Mouse (Mus musculus): ENCODE results near the gene Gfra1. TPM values are rescaled to one million over a fixed set of nuclear protein-coding genes. Genes with fewer than 3 reads are reported as not detected.

Gene Gfra1
- polyA plus RNA-seq, 1 experiment from 2014 or later: 10.7 TPM

DNA sequence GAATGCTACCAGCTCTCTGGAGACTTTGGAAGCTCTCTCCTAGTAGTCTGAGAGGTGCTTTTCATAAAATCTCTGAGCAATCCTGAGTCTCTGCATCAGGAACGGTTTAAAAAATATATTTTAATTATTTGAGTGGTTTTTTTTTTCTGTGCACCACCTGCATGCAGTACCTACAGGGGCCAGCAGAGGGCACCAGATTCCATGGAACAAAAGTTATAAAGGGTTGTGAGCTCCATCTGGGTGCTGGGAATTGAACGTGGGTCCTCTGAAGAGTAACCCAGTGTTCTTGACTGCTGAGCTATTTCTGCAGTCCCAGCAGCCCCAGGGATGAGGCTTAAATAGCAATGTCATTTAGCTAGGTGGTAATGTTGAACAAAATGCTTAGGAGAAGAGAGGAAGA is 141.9 kb downstream of the Gfra1 start:
- no peak overlapping the region for H3K9ac ChIP-seq (ENCODE audit: low read depth, low read length)
- no peaks in the 10 kb centered on the region for H3K27me3 ChIP-seq (replicated peaks; ENCODE audit: control insufficient read depth, insufficient read depth, low read length)
- no peaks in the 10 kb centered on the region for H3K4me1 ChIP-seq (replicated peaks; ENCODE audit: control insufficient read depth, insufficient read depth, low read length)
- ATAC-seq (replicated peaks; ENCODE audit: low FRiP score): no peak
- no peak for DNase-seq (ENCODE audit: low spot score)
- peaks cover 12% of the 10 kb centered on the region for H3K9me3 ChIP-seq (ENCODE audit: control insufficient read depth, low read length)
- no peak overlapping the region for H3K27ac ChIP-seq (ENCODE audit: low read depth, low read length)
- 73% methylated on average over 2 of the region's 2 CpGs for WGBS
- no peak overlapping the region for H3K4me3 ChIP-seq (ENCODE audit: low read depth, low read length)
- no peaks in the 10 kb centered on the region; the same call in 1 of the 2 replicates for H3K36me3 ChIP-seq (ENCODE audit: control insufficient read depth, insufficient read depth, low read length)
- H3K4me2 ChIP-seq: no peak overlapping the region

- DNase-seq (ENCODE audit: low spot score) (no peak), ATAC-seq (replicated peaks; ENCODE audit: low FRiP score) (no peak)
- no peaks in the 10 kb centered on the region for H3K4me1 ChIP-seq (replicated peaks; ENCODE audit: control insufficient read depth, insufficient read depth, low read length)
- no peak overlapping the region for H3K9ac ChIP-seq (ENCODE audit: low read depth, low read length)
- no peak overlapping the region for H3K4me3 ChIP-seq (ENCODE audit: low read depth, low read length)
- no peaks in the 10 kb centered on the region; the same call in 1 of the 2 replicates for H3K36me3 ChIP-seq (ENCODE audit: control insufficient read depth, insufficient read depth, low read length)
- no peak overlapping the region for H3K27ac ChIP-seq (ENCODE audit: low read depth, low read length)
- H3K9me3 ChIP-seq (ENCODE audit: control insufficient read depth, low read length): peaks cover 12% of the 10 kb centered on the region
- H3K27me3 ChIP-seq (replicated peaks; ENCODE audit: control insufficient read depth, insufficient read depth, low read length): no peaks in the 10 kb centered on the region
- 82% methylated on average over 2 of the region's 2 CpGs for WGBS
- no peak overlapping the region for H3K4me2 ChIP-seq
These were observed 143.2 kb downstream of the Gfra1 start for GRCm38 (mm10) chr19:58312492-58312891.

DNA sequence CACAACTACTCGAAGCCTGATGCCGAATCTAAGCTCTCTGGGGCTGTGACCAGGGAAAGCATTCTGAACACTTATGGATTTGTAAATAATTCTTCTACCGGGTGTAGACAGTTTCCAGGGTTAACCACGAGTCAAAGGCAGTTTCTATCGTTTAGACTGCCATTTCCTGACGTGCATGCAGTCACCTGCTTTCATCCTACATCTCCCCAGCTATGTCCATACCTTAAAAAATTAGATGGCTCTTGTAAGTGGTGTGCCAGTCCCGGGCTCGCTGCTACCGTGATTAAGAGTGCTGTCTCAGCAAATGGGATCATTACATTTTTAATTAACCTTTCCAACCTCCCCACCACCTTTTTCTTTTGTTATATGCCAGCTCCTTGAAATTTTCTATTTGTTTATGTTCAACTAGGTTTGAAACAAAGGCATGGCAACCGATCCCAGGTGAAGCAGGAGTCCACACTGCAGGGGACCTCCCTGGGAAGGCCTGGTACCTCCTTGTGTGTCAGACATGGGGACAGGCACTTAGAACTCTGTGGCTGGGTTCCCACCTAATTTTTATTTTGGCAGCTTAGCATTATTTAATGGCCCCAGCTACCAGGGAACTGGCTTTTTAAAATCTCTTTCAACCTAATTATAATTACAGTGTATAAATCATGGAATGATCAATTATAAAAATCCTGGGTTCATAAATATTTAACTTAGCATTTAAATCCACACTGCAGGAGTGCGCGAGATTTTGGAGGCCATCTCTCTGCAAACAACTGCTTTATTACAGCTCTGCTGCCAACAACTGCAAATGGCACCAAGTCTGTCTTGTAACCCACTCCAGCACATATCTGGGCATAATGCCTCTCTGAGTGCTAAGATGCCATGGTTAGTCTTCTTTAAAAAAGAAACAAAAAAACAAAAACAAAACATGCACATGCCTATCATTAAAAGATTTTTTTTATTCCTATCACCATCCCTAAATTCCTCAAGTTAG is 145.1 kb downstream of the Gfra1 start:
- H3K27me3 ChIP-seq (replicated peaks; ENCODE audit: control insufficient read depth, insufficient read depth, low read length): no peaks in the 10 kb centered on the region
- no peak overlapping the region for H3K4me3 ChIP-seq (ENCODE audit: low read depth, low read length)
- DNase-seq (ENCODE audit: low spot score) (no peak), ATAC-seq (replicated peaks; ENCODE audit: low FRiP score) (no peak)
- no peak overlapping the region for H3K4me2 ChIP-seq
- no peak overlapping the region for H3K9ac ChIP-seq (ENCODE audit: low read depth, low read length)
- WGBS: 78% methylated on average over 12 of the region's 12 CpGs
- H3K27ac ChIP-seq (ENCODE audit: low read depth, low read length): no peak overlapping the region
- H3K36me3 ChIP-seq (ENCODE audit: control insufficient read depth, insufficient read depth, low read length): no peaks in the 10 kb centered on the region; the same call in 1 of the 2 replicates
- peaks cover 12% of the 10 kb centered on the region for H3K9me3 ChIP-seq (ENCODE audit: control insufficient read depth, low read length)
- H3K4me1 ChIP-seq (replicated peaks; ENCODE audit: control insufficient read depth, insufficient read depth, low read length): no peaks in the 10 kb centered on the region

DNA sequence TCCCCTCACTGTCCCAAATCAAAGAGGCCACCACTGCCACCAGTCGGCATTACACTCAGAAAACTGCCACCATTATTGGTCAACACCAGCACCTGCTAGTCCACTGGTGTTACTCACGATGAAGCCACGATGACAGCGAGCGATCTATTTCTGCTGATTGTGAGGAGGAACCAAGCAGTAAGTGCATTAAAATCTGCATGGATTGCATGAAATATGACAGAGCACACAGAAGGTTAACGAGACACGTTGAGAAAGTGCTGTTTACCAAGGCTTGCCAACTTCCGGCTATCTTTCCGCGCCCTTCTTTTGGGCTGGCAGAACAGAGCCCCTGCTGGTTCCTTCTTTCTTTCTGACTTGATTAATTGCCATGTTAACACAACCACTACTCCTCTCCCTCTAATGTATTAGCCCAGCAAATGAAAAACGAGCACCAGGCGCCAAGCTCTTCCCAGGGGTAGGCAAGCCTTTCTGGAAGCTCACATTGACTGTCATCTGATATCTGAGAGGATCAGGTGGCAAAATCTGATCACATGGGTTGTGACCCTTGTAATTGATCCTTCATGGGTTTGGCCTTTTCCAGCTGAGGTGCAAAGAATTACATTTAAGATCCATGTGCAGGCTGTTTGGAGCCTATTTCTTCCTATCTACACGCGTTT is 146.0 kb downstream of the Gfra1 start:
- H3K4me2 ChIP-seq: no peak overlapping the region
- no peak overlapping the region for H3K27ac ChIP-seq (ENCODE audit: low read depth, low read length)
- no peak overlapping the region for H3K4me3 ChIP-seq (ENCODE audit: low read depth, low read length)
- 84% methylated on average over 14 of the region's 14 CpGs for WGBS
- DNase-seq (ENCODE audit: low spot score) (no peak), ATAC-seq (replicated peaks; ENCODE audit: low FRiP score) (no peak)
- no peaks in the 10 kb centered on the region for H3K4me1 ChIP-seq (replicated peaks; ENCODE audit: control insufficient read depth, insufficient read depth, low read length)
- peaks cover 7% of the 10 kb centered on the region for H3K9me3 ChIP-seq (ENCODE audit: control insufficient read depth, low read length)
- no peaks in the 10 kb centered on the region for H3K27me3 ChIP-seq (replicated peaks; ENCODE audit: control insufficient read depth, insufficient read depth, low read length)
- H3K36me3 ChIP-seq (ENCODE audit: control insufficient read depth, insufficient read depth, low read length): no peaks in the 10 kb centered on the region; the same call in 1 of the 2 replicates
- H3K9ac ChIP-seq (ENCODE audit: low read depth, low read length): no peak overlapping the region

GRCm38 (mm10) chr19:58301105-58301504 is 154.6 kb downstream of the Gfra1 start:
- no peak overlapping the region for H3K9ac ChIP-seq (ENCODE audit: low read depth, low read length)
- WGBS: 83% methylated on average over 7 of the region's 7 CpGs
- H3K9me3 ChIP-seq (ENCODE audit: control insufficient read depth, low read length): no peaks in the 10 kb centered on the region
- no peak overlapping the region for H3K27ac ChIP-seq (ENCODE audit: low read depth, low read length)
- no peak for ATAC-seq (replicated peaks; ENCODE audit: low FRiP score)
- no peak for DNase-seq (ENCODE audit: low spot score)
- H3K4me3 ChIP-seq (ENCODE audit: low read depth, low read length): no peak overlapping the region
- H3K36me3 ChIP-seq (ENCODE audit: control insufficient read depth, insufficient read depth, low read length): no peaks in the 10 kb centered on the region
- no peak overlapping the region for H3K4me2 ChIP-seq
- H3K4me1 ChIP-seq (replicated peaks; ENCODE audit: control insufficient read depth, insufficient read depth, low read length): no peaks in the 10 kb centered on the region; the same call in 1 of the 2 replicates
- no peaks in the 10 kb centered on the region for H3K27me3 ChIP-seq (replicated peaks; ENCODE audit: control insufficient read depth, insufficient read depth, low read length)

GRCm38 (mm10) chr19:58297926-58298325 is 157.8 kb downstream of the Gfra1 start:
- H3K4me1 ChIP-seq (replicated peaks; ENCODE audit: control insufficient read depth, insufficient read depth, low read length): no peaks in the 10 kb centered on the region; the same call in 1 of the 2 replicates
- DNase-seq (ENCODE audit: low spot score) (no peak), ATAC-seq (replicated peaks; ENCODE audit: low FRiP score) (no peak)
- WGBS: 73% methylated on average over 2 of the region's 2 CpGs
- no peaks in the 10 kb centered on the region for H3K36me3 ChIP-seq (ENCODE audit: control insufficient read depth, insufficient read depth, low read length)
- H3K27me3 ChIP-seq (replicated peaks; ENCODE audit: control insufficient read depth, insufficient read depth, low read length): no peaks in the 10 kb centered on the region
- H3K9me3 ChIP-seq (ENCODE audit: control insufficient read depth, low read length): no peaks in the 10 kb centered on the region
- H3K4me3 ChIP-seq (ENCODE audit: low read depth, low read length): no peak overlapping the region
- H3K27ac ChIP-seq (ENCODE audit: low read depth, low read length): no peak overlapping the region
- H3K4me2 ChIP-seq: no peak overlapping the region
- H3K9ac ChIP-seq (ENCODE audit: low read depth, low read length): no peak overlapping the region

DNA sequence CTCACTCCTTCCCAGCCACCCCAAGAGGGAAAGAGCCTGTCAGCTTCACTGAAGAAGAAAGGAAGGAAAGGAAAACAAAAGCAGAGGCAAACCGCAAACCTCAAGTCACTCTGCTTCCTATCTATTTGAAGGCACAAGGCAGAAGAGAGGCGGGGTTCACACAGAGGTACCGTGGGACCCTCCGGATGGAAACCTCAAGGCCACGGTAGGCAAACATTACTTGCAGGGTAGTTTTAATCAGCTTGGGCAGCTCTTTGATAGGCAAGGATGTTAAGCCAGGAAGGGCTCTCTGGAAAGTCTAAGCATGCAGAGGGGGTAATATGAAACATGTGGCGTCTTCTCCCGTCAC is 158.9 kb downstream of the Gfra1 start:
- WGBS: 32% methylated on average over 7 of the region's 7 CpGs
- H3K9me3 ChIP-seq (ENCODE audit: control insufficient read depth, low read length): no peaks in the 10 kb centered on the region
- H3K27me3 ChIP-seq (replicated peaks; ENCODE audit: control insufficient read depth, insufficient read depth, low read length): no peaks in the 10 kb centered on the region
- H3K4me3 ChIP-seq (ENCODE audit: low read depth, low read length): no peak overlapping the region
- H3K27ac ChIP-seq (ENCODE audit: low read depth, low read length): no peak overlapping the region
- no peaks in the 10 kb centered on the region; the same call in 1 of the 2 replicates for H3K4me1 ChIP-seq (replicated peaks; ENCODE audit: control insufficient read depth, insufficient read depth, low read length)
- no peak overlapping the region for H3K9ac ChIP-seq (ENCODE audit: low read depth, low read length)
- H3K36me3 ChIP-seq (ENCODE audit: control insufficient read depth, insufficient read depth, low read length): no peaks in the 10 kb centered on the region
- ATAC-seq (replicated peaks; ENCODE audit: low FRiP score) (no peak), DNase-seq (ENCODE audit: low spot score) (no peak)
- no peak overlapping the region; the same call in 1 of the 2 replicates for H3K4me2 ChIP-seq

- Histone ChIP-seq H3K4me2 (no peak overlapping the region), H3K4me1 (replicated peaks; ENCODE audit: control insufficient read depth, insufficient read depth, low read length) (no peaks in the 10 kb centered on the region; the same call in 1 of the 2 replicates), H3K9me3 (ENCODE audit: control insufficient read depth, low read length) (no peaks in the 10 kb centered on the region), H3K27ac (ENCODE audit: low read depth, low read length) (no peak overlapping the region), H3K9ac (ENCODE audit: low read depth, low read length) (no peak overlapping the region), H3K36me3 (ENCODE audit: control insufficient read depth, insufficient read depth, low read length) (no peaks in the 10 kb centered on the region), H3K4me3 (ENCODE audit: low read depth, low read length) (no peak overlapping the region), H3K27me3 (replicated peaks; ENCODE audit: control insufficient read depth, insufficient read depth, low read length) (no peaks in the 10 kb centered on the region)
- WGBS: 69% methylated on average over 14 of the region's 14 CpGs
- DNase-seq (ENCODE audit: low spot score): no peak
- ATAC-seq (replicated peaks; ENCODE audit: low FRiP score): no peak
These were observed 159.5 kb downstream of the Gfra1 start for GRCm38 (mm10) chr19:58295986-58296841.
